Mouse (Mus musculus): Measurements from ENCODE around the gene Vmn2r22.
"Not testable (repeated sequence)": the region's sequence is repeated elsewhere in the genome, so short reads cannot be mapped to it uniquely, and the experiment has no call there.

The Vmn2r22 gene

GRCm38 (mm10) chr6:123650625-123651024 is at the start of gene Vmn2r22:
Gene Vmn2r22, minus strand, starts transcription at chr6:123650725.
- DNase-seq: not testable (repeated sequence)

DNA sequence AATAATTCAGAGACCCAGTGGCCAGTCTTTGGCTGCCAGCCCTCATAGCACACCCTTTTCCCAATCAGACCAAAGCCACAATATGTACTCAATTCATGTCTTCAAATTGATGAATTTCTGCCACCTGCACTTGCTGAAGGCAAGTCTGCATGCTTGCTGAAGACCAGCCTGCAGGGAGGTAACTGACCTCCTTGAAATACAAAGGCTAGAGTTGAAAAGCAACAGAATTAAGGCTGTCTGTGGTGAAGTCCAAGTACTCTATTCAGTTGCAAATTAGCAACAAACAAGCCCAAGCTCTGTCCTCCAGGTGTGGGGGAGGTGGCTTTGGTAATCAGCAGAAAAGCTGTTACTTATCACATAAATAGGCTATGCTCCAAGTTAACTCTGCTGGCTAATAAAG is 46.7 kb upstream of the Vmn2r22 start:
- DNase-seq: no peak

GRCm38 (mm10) chr6:123696639-123697038 is 46.1 kb upstream of the Vmn2r22 start:
- DNase-seq: not testable (repeated sequence)

- DNase-seq: no peak
Observed at GRCm38 (mm10) chr6:123657040-123657439, 6.5 kb upstream of the Vmn2r22 start.

- DNase-seq: not testable (repeated sequence)
Observed at GRCm38 (mm10) chr6:123639394-123639793, 11.1 kb downstream of the Vmn2r22 start.

- not testable (repeated sequence) for DNase-seq
Observed at GRCm38 (mm10) chr6:123623784-123624183, 26.7 kb downstream of the Vmn2r22 start.

GRCm38 (mm10) chr6:123588368-123588767 is 62.2 kb downstream of the Vmn2r22 start:
- not testable (repeated sequence) for DNase-seq

- not testable (repeated sequence) for DNase-seq
Observed at GRCm38 (mm10) chr6:123587796-123588328, 62.7 kb downstream of the Vmn2r22 start.

GRCm38 (mm10) chr6:123583988-123584387 is 66.5 kb downstream of the Vmn2r22 start:
- not testable (repeated sequence) for DNase-seq

DNA sequence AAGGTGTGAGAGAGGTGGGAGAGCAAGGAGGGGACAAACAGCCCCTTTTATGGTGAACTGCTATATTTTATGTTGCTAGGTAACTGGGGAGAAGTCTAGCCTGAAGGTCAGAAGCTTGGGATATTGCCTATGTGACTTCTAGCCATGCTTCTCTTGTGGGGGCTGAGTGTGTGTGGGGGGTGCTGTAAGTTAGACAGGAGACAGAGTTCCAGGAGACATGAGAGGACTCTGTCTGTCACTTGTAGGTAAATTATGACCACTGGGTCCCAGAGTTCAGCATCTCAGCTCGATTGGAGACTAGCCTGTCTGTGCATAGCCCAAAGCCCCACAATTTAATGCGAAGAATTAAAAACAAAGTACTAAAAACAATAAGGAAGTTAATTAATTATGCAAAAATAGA is 75.8 kb downstream of the Vmn2r22 start:
- DNase-seq: not testable (repeated sequence)
